Mouse (Mus musculus) limb, embryonic 13.5 days (tissue): ENCODE measurements around the gene Irx2. TPM values are rescaled to one million over a fixed set of nuclear protein-coding genes. Genes with fewer than 3 reads are reported as not detected.

Experiments
- ATAC-seq: fragments of 200-750 bp; cut with Nextera tagmentation; 2 replicates; pipeline ENCODE4 v1.8.0; 2017; ENCODE audit warnings: low read depth, moderate number of reproducible peaks, moderate TSS enrichment; ENCODE audit not compliant: low FRiP score
- H3K27ac ChIP-seq: fragments of 300-500 bp; sonication (generic); 2 replicates; pipeline ENCODE4 v1.5.1; 2015; ENCODE audit warnings: inconsistent platforms, mild to moderate bottlenecking, moderate library complexity
- H3K27me3 ChIP-seq: fragments of 300-500 bp; sonication (generic); 2 replicates; pipeline ENCODE4 v1.6.1; 2015; ENCODE audit warnings: mild to moderate bottlenecking, inconsistent platforms
- H3K36me3 ChIP-seq: fragments of 300-500 bp; sonication (generic); 2 replicates; pipeline ENCODE4 v1.6.1; 2015; ENCODE audit warnings: inconsistent platforms, mild to moderate bottlenecking, moderate library complexity
- H3K4me1 ChIP-seq: fragments of 300-500 bp; sonication (generic); 2 replicates; pipeline ENCODE4 v1.6.1; 2015; ENCODE audit warnings: inconsistent platforms
- H3K4me2 ChIP-seq: fragments of 300-500 bp; sonication (generic); replicated peaks from 2 replicates; pipeline ENCODE4 v1.6.1; 2015; ENCODE audit warnings: inconsistent platforms, mild to moderate bottlenecking, moderate library complexity
- H3K4me3 ChIP-seq: fragments of 300-500 bp; sonication (generic); 2 replicates; pipeline ENCODE4 v1.5.1; 2015; ENCODE audit warnings: moderate library complexity, mild to moderate bottlenecking, inconsistent platforms
- H3K9ac ChIP-seq: fragments of 300-500 bp; sonication (generic); 2 replicates; pipeline ENCODE4 v1.6.1; 2015; ENCODE audit warnings: mild to moderate bottlenecking, inconsistent platforms
- H3K9me3 ChIP-seq: fragments of 300-500 bp; sonication (generic); 2 replicates; pipeline ENCODE4 v1.6.1; 2016; ENCODE audit warnings: inconsistent platforms
- WGBS: fragments of 180-500 bp; shearing (Covaris S2); methylation state at CpG from one replicate; pipeline ENCODE4 v1.1.7; 2015; 5-methylcytosine and 5-hydroxymethylcytosine counted together
- polyA plus RNA-seq: library from polyadenylated mRNA; unstranded; fragments of >200 nt; fragmentation: Nextera tagmentation; extraction: Ambion mirVana; gene quantifications from 2 replicates; pipeline ENCODE4 v1.2.1, GENCODE M21; 2015

Irx2 gene
- polyA plus RNA-seq, 1 experiment from 2014 or later, result 14.1 TPM

DNA sequence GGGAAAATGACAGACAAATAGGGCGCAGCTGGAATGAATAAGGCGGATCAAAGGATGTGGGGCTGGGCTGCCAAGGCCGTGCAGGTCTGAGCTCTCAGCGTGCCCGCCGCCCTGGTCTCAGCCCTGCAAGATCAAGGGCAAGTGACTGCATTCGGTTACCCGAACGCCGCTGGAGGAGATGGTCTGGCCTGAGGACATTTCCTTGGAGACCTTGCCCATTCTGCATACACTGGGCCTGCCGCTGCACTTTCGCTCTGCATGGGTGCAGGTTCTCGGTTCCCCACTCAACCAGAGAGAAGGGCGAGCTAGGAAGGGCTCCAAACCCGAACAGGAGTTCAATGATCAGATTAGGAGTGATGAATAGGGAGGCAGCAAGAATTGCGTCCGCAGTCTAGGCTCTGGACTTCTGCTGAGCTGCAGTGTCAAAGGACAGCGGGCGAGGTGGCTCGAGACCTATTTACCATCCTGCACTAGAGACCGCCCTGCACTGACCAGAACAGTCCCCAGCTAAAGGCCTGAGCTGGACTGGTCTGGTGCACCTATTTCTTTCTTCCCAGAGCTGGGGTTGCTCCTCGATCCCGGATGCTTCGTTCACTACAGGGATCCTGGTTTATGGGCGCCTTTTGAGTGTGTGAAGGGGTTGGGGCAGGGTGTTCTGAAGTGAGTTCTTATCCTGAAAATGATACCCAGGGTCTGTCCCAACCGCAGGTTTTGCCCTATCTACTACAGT is 9.9 kb downstream of the Irx2 start:
- no peak overlapping the region for H3K27ac ChIP-seq
- no peaks in the 10 kb centered on the region for H3K36me3 ChIP-seq
- peaks cover 97% of the 10 kb centered on the region for H3K27me3 ChIP-seq
- no peak overlapping the region for H3K9ac ChIP-seq
- H3K4me3 ChIP-seq, result peak overlapping the region; percentile 47
- peaks cover 23% of the 10 kb centered on the region for H3K4me1 ChIP-seq
- H3K9me3 ChIP-seq, result no peaks in the 10 kb centered on the region
- H3K4me2 ChIP-seq, result peak overlapping the region; percentile 75
- 6% methylated on average over 26 of the region's 26 CpGs for WGBS
- no peak for ATAC-seq

DNA sequence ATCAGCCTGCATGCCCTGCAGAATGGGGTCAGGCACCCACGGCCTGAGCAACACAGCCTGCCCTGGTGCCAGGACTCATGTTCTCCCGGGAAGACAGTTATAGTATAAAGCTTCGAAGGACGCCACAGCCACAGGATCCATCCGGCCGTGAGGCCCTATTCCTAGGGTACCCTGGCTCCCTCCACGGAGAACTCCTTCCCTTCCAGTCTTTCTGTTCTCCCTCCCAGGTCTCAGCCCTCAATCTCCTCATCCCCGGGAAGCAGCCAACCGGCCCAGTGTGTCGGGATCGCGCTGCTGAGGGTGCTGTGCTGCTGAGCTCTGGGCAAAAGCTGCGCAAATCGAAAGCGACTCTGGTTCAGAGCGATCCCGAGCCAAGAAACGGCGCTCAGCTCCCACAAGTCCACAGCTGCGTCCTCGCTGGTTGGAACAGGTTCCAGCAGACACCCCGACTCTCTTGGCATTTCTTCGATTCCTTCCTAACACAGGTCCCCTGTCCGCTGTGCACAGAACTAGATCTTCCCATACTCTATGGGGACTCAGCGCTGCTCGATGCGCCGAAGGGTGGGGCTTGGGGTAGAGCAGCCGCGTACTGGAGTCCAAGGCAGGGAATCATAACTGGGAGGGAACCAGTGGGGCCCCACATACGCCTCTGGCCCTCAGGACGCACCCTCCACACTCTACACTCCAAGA is 11.0 kb downstream of the Irx2 start:
- Histone ChIP-seq H3K4me3 (peak overlapping the region; percentile 47), H3K4me2 (peak overlapping the region; percentile 75), H3K4me1 (peaks cover 23% of the 10 kb centered on the region), H3K27ac (peak overlapping the region; percentile 6; the same call in 1 of the 2 replicates), H3K9ac (peak overlapping the region; percentile 59), H3K36me3 (no peaks in the 10 kb centered on the region), H3K27me3 (peaks cover 93% of the 10 kb centered on the region), H3K9me3 (no peaks in the 10 kb centered on the region)
- 2% methylated on average over 32 of the region's 32 CpGs for WGBS
- peak; percentile 65; the same call in 1 of the 2 replicates for ATAC-seq

DNA sequence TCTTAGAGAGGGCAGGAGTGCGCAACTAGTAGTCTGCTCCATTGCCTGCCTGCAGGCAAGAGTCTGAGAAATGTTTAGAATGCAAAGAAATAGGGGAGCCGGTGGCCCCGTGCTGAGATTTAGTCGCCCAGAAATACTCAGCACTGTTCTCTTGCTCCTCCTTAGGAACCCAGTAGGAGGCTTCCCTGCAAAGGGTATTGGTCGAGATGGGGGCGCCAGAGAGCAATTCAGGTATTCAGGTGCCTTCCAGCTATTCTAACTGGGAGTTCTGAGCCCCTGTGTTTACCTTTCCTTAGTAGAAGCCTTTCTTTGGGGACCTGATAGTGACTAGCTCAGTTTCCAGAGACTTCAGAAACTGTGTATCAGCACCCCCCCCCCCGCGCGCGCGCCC is 11.5 kb downstream of the Irx2 start:
- Histone ChIP-seq H3K4me2 (peak overlapping the region; percentile 75), H3K4me3 (peak overlapping the region; percentile 47), H3K4me1 (peaks cover 23% of the 10 kb centered on the region), H3K9me3 (no peaks in the 10 kb centered on the region), H3K27ac (no peak overlapping the region), H3K27me3 (peaks cover 92% of the 10 kb centered on the region), H3K9ac (peak overlapping the region; percentile 59; the same call in 1 of the 2 replicates), H3K36me3 (no peaks in the 10 kb centered on the region)
- peak; percentile 9; the same call in 1 of the 2 replicates for ATAC-seq
- WGBS, result 4% methylated on average over 11 of the region's 11 CpGs

DNA sequence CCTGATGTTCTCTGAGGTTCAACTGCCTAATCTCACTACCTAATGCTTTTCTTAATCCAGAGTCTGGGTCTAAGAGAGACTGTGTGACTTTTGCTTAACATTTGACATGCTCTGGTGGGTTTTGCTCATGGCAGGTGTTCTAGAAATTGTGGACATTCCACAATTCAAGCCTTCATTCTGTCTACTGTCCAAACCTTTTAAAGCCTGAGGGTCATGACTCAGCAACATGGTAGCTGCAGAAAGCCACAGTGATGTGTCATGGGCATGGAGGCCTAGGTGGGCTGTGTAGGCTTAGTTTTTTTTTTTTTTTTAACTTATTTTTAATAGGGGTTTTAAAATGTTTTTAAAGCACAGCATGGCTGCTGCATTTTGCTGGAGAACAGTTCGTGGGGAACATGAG is 27.8 kb downstream of the Irx2 start:
- Histone ChIP-seq H3K27ac (no peak overlapping the region), H3K4me1 (no peaks in the 10 kb centered on the region), H3K27me3 (0 out of 2 replicates have a peak, but pooled peaks cover 5% of the 10 kb centered on the region), H3K9me3 (no peaks in the 10 kb centered on the region), H3K9ac (no peak overlapping the region), H3K36me3 (no peaks in the 10 kb centered on the region), H3K4me3 (no peak overlapping the region), H3K4me2 (no peak overlapping the region)
- no peak for ATAC-seq
- 41% methylated on average over 1 of the region's 1 CpGs for WGBS

DNA sequence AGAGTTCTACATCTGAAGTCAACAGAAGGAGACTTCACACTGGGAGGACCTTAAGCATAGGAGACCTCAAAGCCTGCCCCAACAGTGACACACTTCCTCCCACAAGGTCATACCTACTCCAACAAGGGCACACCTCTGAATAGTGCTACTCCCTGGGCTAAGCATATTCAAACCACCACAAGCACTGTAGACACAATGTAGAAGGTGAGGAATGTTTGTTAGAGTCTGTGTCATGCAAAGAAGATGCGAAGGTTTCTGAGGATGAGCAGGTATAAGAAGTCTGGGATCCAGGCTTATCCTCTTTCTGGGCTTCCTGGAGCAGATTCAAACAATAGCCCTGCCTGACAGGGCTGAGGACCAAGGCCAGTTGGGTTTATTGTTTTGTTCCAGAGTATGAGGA is 47.2 kb downstream of the Irx2 start:
- no peak overlapping the region for H3K4me3 ChIP-seq
- no peak overlapping the region for H3K27ac ChIP-seq
- no peak for ATAC-seq
- no peaks in the 10 kb centered on the region for H3K27me3 ChIP-seq
- H3K4me2 ChIP-seq, result no peak overlapping the region
- no peak overlapping the region for H3K9ac ChIP-seq
- no peaks in the 10 kb centered on the region for H3K36me3 ChIP-seq
- H3K4me1 ChIP-seq, result no peaks in the 10 kb centered on the region
- WGBS, result 77% methylated on average over 1 of the region's 1 CpGs
- no peaks in the 10 kb centered on the region for H3K9me3 ChIP-seq
